Mouse (Mus musculus): ENCODE results near the gene Rab8a. TPM values are rescaled to one million over a fixed set of nuclear protein-coding genes. Genes with fewer than 3 reads are reported as not detected.
A peak's percentile ranks its signal among the peaks of the same experiment; 100 is the strongest.

Gene Rab8a
- polyA plus RNA-seq, 1 experiment from 2014 or later = 103 TPM

DNA sequence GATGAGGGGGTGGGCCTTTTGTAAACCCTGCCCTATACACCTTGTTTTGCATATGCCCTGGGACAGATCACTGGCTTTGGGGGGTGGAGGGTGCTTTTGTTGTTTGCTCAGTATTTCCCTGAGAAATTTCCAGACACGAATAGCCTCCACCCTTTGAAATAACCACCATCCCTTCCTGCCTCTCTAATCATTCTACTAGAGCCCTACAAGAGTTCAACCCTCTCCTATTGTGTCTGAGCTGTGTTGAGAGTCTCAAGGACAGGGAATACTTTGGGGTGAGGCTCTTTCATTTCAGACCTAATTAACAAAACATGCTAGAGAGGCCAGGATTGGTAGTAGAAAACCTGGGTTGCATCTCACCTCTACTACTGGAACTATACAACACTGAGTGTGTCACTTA, 11.9 kb upstream of the Rab8a start:
- no peak for ATAC-seq (replicated peaks)
- 85% methylated on average over 1 of the region's 1 CpGs for WGBS

DNA sequence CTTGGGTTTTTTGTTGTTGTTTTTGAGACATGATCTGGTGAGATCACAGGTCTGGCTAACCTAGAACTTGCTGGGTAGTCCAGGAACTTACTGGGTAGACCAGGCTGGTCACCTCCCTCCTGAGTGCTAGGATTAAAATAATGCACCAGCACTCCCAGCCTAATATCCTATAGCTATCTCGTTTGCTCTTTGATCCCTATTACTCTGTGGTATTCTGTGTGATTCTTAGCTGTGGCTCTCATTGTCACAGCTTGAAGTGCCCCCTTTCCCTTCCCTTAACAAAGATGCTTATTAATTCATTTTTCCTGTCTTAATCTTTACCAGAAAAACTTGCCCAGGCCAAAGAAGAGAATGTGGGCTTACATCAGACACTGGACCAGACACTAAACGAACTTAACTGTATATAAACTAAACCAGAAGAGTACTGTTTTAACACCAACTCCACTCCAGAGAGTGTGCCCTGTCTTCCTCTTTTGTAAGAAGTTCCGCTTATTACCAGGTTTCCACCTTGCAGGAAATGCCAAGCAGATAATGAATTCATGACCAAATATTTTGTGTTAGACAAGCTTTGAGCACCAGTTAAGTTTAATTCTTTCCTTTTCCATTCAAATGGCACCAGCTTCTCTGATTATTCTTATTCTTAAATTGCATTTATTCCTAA, 9.5 kb upstream of the Rab8a start:
- Histone ChIP-seq H3K27me3 (no peaks in the 10 kb centered on the region), H3K27ac (replicated peaks) (no peak overlapping the region), H3K36me3 (peaks cover 54% of the 10 kb centered on the region), H3K4me3 (no peak overlapping the region), H3K9ac (replicated peaks) (no peak overlapping the region), H3K4me2 (replicated peaks) (no peak overlapping the region), H3K9me3 (no peaks in the 10 kb centered on the region), H3K4me1 (no peaks in the 10 kb centered on the region)
- WGBS = 87% methylated on average over 3 of the region's 3 CpGs
- no peak for ATAC-seq (replicated peaks)

More for the DNA sequence above, 11.9 kb upstream of the Rab8a start:
- Histone ChIP-seq H3K9ac (replicated peaks) (no peak overlapping the region), H3K4me3 (no peak overlapping the region), H3K36me3 (peaks cover 72% of the 10 kb centered on the region), H3K4me2 (replicated peaks) (no peak overlapping the region), H3K4me1 (no peaks in the 10 kb centered on the region), H3K9me3 (no peaks in the 10 kb centered on the region), H3K27ac (replicated peaks) (no peak overlapping the region), H3K27me3 (no peaks in the 10 kb centered on the region)

DNA sequence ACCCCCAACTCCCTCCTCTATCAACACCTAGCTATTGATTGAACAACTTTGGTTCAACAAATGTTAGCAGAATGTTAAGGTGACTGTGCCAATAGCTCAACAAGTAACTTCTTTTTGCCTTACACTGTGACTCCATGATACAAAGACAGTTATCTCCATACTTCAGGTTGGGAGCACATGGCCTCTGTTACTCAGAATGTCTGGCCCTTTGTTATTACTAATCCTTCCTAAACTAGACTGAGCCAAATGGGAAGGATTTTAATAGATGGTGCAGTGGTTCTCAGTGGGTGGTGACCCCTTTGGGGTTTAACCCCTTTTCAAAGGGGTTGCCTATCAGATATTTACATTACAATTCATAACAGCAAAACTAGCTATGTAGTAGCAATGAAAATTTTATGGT, 7.6 kb upstream of the Rab8a start:
- Histone ChIP-seq H3K9me3 (no peaks in the 10 kb centered on the region), H3K4me2 (replicated peaks) (no peak overlapping the region), H3K9ac (replicated peaks) (no peak overlapping the region), H3K27me3 (no peaks in the 10 kb centered on the region), H3K27ac (replicated peaks) (no peak overlapping the region), H3K4me3 (no peak overlapping the region), H3K36me3 (peaks cover 37% of the 10 kb centered on the region), H3K4me1 (no peaks in the 10 kb centered on the region)
- ATAC-seq (replicated peaks) = no peak

DNA sequence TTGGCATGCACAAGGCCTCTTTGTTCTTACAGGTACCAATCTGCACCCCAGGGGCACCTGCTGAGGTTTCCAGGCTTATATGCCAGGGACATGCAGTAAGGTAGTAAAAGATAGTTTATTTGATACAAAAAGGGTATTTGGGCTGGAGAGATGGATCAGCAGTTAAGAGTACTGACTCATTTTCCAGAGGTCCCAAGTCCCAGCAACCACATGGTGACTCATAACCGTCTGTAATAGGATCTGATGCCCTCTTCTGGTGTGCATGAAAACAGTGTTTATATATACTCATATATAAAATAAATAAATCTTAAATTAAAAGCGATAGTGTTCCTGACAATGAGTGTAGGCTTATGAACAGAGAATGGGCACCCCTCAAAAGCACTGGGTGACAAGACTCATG, 2.9 kb upstream of the Rab8a start:
- Histone ChIP-seq H3K9me3 (no peaks in the 10 kb centered on the region), H3K4me1 (peaks cover 24% of the 10 kb centered on the region), H3K4me2 (replicated peaks) (no peak overlapping the region), H3K9ac (replicated peaks) (no peak overlapping the region), H3K4me3 (no peak overlapping the region), H3K36me3 (peaks cover 4% of the 10 kb centered on the region; the same call in 1 of the 2 replicates), H3K27me3 (no peaks in the 10 kb centered on the region), H3K27ac (replicated peaks) (no peak overlapping the region)
- WGBS = 86% methylated on average over 2 of the region's 2 CpGs
- no peak for ATAC-seq (replicated peaks)

DNA sequence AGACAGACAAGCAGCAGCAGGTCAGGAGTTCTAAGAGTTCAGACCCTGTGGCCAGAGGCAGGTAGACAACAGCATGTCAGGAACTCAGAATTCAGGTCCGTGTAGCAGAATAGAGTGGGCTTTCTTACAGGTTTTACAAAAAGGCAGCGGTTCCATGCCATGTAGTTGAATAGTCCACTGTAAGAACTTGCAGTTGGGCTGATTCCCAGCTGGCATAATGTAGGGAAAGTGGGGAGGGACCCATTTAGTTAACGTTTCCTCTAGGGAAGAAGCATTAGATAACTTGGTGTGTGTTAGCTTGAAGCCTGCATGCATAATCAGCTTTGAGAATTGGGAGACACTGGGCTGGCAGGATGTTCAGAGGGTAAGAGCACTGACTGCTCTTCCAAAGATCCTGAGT, 2.3 kb upstream of the Rab8a start:
- H3K4me2 ChIP-seq (replicated peaks) = no peak overlapping the region
- H3K27me3 ChIP-seq = no peaks in the 10 kb centered on the region
- no peak overlapping the region for H3K9ac ChIP-seq (replicated peaks)
- ATAC-seq (replicated peaks) = no peak
- H3K4me1 ChIP-seq = peaks cover 24% of the 10 kb centered on the region
- no peak overlapping the region for H3K27ac ChIP-seq (replicated peaks)
- no peaks in the 10 kb centered on the region for H3K36me3 ChIP-seq
- H3K4me3 ChIP-seq = no peak overlapping the region
- H3K9me3 ChIP-seq = no peaks in the 10 kb centered on the region
- WGBS = 70% methylated on average over 3 of the region's 3 CpGs

DNA sequence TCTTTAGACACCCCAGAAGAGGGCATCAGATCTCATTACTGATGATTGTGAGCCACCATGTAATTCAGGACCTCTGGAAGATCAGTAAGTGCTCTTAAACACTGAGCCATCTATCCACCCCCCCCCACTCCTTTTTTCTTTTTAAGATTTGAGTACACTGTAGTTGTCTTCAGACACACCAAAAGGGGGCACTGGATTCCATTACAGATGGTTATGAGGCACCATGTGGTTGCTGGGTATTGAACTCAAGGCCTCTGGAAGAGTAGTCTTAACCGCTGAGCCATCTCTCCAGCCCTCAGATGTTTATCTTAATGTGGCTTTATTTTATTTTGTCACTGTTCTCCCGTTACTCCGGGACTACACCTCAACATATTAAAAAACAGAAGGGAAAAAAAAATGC, 993 bp upstream of the Rab8a start:
- Histone ChIP-seq H3K36me3 (peaks cover 5% of the 10 kb centered on the region; the same call in 1 of the 2 replicates), H3K27me3 (no peaks in the 10 kb centered on the region), H3K4me2 (replicated peaks) (peak overlapping the region; percentile 55), H3K4me3 (peak overlapping the region; percentile 72), H3K9me3 (no peaks in the 10 kb centered on the region), H3K4me1 (peaks cover 24% of the 10 kb centered on the region), H3K27ac (replicated peaks) (peak overlapping the region; percentile 72; the same call in 1 of the 2 replicates), H3K9ac (replicated peaks) (peak overlapping the region; percentile 41; the same call in 1 of the 2 replicates)
- WGBS = 80% methylated on average over 3 of the region's 3 CpGs
- ATAC-seq (replicated peaks) = no peak

DNA sequence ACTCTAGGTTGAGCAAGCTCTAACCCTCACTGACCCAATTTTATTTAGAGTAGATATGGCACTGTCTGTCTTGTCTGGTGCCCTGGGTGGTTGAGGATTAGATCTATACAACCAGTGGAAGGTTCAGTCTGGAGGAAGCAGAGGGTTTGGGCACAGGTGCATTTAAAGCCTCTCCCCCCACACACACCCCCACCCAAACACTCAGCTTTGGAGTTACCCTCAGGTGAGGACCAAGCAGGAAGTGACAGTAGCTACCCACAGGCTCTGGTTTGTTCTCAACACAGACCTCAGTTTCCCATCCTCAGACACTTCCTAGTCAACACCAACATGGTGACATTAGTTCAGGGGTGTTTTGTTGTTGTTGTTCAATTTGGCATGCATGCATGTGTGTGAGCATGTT, 1.8 kb downstream of the Rab8a start:
- Histone ChIP-seq H3K27me3 (no peaks in the 10 kb centered on the region), H3K4me2 (replicated peaks) (no peak overlapping the region), H3K4me3 (no peak overlapping the region), H3K27ac (replicated peaks) (no peak overlapping the region), H3K36me3 (peaks cover 7% of the 10 kb centered on the region; the same call in 1 of the 2 replicates), H3K9ac (replicated peaks) (no peak overlapping the region), H3K4me1 (peaks cover 24% of the 10 kb centered on the region), H3K9me3 (no peaks in the 10 kb centered on the region)
- ATAC-seq (replicated peaks) = no peak

DNA sequence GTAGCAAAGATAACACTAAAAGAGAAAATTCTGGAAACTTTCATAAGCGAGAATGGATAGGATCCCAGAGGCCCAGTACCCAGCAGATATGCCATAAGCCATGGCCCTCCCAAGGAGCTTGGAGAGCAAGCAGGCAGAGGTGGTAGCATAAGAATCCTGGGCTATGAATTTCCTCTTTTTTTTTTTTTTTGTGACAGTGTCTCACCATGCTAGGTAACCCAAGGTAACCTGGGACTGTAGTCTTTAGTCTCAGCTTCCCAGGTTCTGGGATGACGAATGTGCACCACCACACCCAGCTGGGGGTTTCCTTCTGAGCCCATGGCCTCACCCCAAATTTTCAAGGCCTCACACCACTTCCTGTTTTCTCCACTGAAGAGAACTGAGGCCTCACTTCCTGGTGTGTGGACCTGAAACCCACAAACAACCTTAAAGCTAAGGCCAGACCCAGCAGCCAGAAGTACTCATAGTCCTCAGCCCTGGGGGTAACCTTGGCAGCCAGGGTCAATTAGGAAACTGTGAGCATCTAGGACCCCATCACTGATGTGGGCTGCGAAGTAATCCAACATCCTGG, 8.2 kb downstream of the Rab8a start:
- Histone ChIP-seq H3K4me2 (replicated peaks) (no peak overlapping the region), H3K9ac (replicated peaks) (no peak overlapping the region), H3K27ac (replicated peaks) (no peak overlapping the region), H3K36me3 (peaks cover 66% of the 10 kb centered on the region), H3K27me3 (no peaks in the 10 kb centered on the region), H3K4me1 (no peaks in the 10 kb centered on the region), H3K9me3 (no peaks in the 10 kb centered on the region), H3K4me3 (no peak overlapping the region)
- ATAC-seq (replicated peaks) = no peak
- WGBS = 90% methylated on average over 3 of the region's 3 CpGs

DNA sequence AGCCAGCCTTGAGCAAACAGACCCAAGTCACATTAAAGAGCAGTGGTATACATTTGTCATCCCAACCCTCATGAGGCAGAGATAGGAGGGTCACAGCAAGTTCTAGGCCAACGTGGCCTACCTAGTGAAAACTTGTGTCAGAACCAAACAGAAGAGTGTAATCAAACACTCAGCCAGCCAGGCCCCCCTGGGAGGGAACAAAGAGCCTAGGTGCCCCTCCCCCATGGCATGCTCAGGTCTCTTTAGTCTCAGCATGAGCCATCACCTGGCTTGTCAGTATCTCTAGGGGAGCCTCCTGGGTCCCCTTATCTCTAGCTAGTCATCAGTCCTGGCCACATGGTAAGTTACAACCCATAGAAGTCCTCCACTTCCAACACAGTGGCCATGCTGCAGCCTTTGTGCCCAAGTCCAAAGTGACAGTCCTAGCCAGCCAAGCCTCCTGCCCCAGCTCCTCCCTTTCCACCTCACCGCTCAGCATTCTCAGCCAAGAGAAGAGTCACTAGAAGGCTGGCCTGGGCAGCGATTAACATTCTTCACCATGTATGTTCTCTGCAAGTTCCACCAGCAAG, 8.8 kb downstream of the Rab8a start:
- no peak overlapping the region for H3K4me2 ChIP-seq (replicated peaks)
- no peak overlapping the region for H3K27ac ChIP-seq (replicated peaks)
- 86% methylated on average over 3 of the region's 3 CpGs for WGBS
- H3K4me3 ChIP-seq = no peak overlapping the region
- no peaks in the 10 kb centered on the region for H3K4me1 ChIP-seq
- peaks cover 67% of the 10 kb centered on the region for H3K36me3 ChIP-seq
- no peak for ATAC-seq (replicated peaks)
- H3K27me3 ChIP-seq = no peaks in the 10 kb centered on the region
- no peak overlapping the region for H3K9ac ChIP-seq (replicated peaks)
- no peaks in the 10 kb centered on the region for H3K9me3 ChIP-seq

DNA sequence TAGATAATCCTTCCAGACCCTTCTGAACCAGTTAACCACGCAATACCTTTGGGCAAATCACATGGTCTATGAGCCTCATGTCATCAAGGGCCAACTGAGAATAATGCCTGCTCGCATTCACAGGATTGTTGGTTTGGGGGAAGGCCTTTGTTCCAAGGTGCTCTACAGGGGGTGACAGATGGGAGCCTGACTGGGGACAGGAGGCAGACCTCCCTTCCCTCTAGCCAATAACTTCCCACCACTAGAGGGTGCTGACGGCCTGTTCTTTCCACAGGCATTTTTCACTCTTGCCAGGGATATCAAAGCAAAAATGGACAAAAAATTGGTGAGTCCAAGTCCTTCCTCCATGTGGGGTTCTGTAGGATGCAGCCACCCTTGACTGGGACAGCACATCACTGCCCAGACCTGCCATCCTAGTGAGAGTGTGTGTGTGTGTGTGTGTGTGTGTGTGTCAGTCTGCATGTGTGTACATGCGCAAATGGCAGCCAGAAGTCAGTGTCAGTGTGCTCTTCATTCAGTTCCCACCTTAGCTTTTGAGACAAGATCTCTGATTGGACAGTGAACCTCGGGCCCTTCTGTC, 16.4 kb downstream of the Rab8a start:
- H3K4me3 ChIP-seq = no peak overlapping the region
- no peaks in the 10 kb centered on the region for H3K9me3 ChIP-seq
- H3K9ac ChIP-seq (replicated peaks) = no peak overlapping the region
- H3K27me3 ChIP-seq = no peaks in the 10 kb centered on the region
- H3K27ac ChIP-seq (replicated peaks) = no peak overlapping the region
- ATAC-seq (replicated peaks) = peak; percentile 59
- H3K4me2 ChIP-seq (replicated peaks) = no peak overlapping the region
- no peaks in the 10 kb centered on the region for H3K4me1 ChIP-seq
- WGBS = 57% methylated on average over 5 of the region's 5 CpGs
- H3K36me3 ChIP-seq = peaks cover 80% of the 10 kb centered on the region

DNA sequence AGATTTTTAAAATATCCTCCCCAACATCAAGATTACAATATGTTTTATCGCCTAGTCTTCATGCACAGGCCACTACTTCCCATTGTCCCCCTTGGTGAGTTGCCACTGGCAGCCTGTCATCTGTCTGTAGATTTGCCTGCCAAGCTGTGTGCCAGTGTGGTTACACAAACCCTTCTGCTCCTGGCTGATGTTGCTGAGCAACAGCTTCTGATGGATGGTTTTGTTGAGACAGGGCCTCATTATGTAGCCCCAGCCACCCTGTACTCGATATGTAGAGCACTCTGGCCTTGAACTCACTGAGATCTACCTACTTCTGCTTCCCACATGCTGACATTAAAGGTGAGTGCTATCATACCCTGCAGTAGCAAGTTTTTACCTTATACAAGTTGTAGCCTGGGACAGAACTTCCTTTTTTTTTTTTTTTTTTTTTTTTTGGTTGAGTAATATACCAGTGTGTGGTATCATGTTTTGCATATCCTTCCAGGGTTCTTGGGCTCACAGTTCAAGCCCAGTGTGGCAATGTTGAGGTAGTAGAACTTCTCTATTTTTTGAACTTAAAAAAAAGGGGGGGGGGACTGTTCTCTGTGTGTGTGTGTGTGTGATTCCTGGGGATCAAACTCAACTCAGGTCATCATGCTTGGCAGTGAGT, 22.7 kb downstream of the Rab8a start:
- peaks cover 24% of the 10 kb centered on the region for H3K36me3 ChIP-seq
- no peaks in the 10 kb centered on the region for H3K4me1 ChIP-seq
- H3K27me3 ChIP-seq = no peaks in the 10 kb centered on the region
- WGBS = 65% methylated on average over 2 of the region's 2 CpGs
- no peak overlapping the region for H3K9ac ChIP-seq (replicated peaks)
- H3K4me3 ChIP-seq = no peak overlapping the region
- no peaks in the 10 kb centered on the region for H3K9me3 ChIP-seq
- H3K27ac ChIP-seq (replicated peaks) = 0 out of 2 replicates have a peak overlapping the region, but pooled peaks have one; percentile 6
- no peak overlapping the region for H3K4me2 ChIP-seq (replicated peaks)
- peak; percentile 67 for ATAC-seq (replicated peaks)

DNA sequence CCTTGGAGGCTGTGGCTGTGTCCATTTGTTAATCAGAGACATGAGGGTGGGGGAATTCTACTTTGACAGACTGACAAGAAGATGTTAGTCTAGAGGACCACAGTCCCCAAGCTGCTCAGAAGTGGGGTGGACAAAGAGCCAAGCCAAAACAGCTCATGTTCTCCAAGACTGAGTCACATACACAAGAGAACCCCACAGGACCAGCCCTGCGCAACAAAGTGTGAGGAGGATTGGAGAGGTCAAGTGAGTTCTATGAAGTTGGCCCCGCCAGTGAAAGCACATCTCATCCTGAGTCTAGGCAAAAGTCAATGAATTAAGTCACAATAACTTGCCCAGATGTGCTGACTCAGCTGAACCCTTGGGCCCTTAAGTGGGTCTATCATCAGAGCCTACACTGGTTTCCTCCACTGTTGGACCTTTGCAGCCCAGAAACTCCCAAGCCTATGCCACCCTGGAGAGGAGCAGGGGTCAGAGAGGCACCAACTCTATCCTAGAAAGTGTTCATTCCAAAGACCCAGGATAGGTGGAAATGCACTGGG, 26.9 kb downstream of the Rab8a start:
- Histone ChIP-seq H3K4me2 (replicated peaks) (no peak overlapping the region), H3K9me3 (no peaks in the 10 kb centered on the region), H3K27me3 (no peaks in the 10 kb centered on the region), H3K36me3 (no peaks in the 10 kb centered on the region), H3K4me3 (no peak overlapping the region), H3K27ac (replicated peaks) (no peak overlapping the region), H3K9ac (replicated peaks) (no peak overlapping the region), H3K4me1 (no peaks in the 10 kb centered on the region)
- no peak for ATAC-seq (replicated peaks)
- 84% methylated on average over 2 of the region's 2 CpGs for WGBS
